Mouse (Mus musculus) frontal cortex, adult 2 months (tissue): ENCODE measurements around the gene Ddc. TPM values are rescaled to one million over a fixed set of nuclear protein-coding genes. Genes with fewer than 3 reads are reported as not detected.

ENCODE experiments used
- DNase-seq, 2 experiments: peaks; one replicate each; pipeline ENCODE4 v3.0.0; 2022; ENCODE audit warnings: low spot score in 1 of 2; ENCODE audit errors: extremely low spot score in 1 of 2
- polyA plus RNA-seq: library from polyadenylated mRNA; depleted of rRNA; stranded (reverse); fragments of >200 nt; gene quantifications from 2 replicates; pipeline ENCODE4 v1.2.3, GENCODE M21; 2012

Ddc gene
- polyA plus RNA-seq, 1 experiment, result 9.4 TPM

DNA sequence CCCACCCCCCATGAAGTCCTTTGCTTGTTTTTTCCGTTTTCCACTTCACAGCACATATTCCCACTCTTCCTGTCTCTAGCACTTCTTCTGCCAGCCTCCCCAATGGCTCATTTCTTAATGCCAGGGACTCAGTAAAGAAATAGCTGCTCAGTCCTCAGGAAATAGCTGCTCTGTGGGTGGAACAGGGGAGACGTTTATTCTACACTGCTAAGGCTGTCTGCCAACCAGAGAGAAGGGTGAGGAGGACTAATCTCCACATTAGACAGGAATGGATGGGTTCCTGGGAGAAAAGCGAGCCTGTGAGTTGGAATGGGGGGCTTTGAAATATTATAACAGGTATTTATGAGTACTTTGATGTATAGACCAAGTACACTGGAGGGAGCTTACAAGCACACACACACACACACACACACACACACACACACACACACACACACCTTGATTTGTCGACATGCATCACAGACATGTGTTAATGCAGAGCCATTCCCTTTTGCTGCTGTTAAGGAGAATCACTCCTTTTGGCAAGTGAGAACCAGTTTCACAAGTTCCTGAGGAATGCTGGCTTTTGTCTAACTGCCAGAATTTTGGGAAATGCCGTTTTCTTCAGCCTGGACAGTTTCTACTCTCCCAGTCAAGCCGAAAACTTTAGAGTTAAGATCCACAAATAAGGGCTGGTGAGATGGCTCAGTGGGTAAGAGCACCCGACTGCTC, 9.9 kb upstream of the Ddc start:
- DNase-seq, result peak; percentile 5 to 53

DNA sequence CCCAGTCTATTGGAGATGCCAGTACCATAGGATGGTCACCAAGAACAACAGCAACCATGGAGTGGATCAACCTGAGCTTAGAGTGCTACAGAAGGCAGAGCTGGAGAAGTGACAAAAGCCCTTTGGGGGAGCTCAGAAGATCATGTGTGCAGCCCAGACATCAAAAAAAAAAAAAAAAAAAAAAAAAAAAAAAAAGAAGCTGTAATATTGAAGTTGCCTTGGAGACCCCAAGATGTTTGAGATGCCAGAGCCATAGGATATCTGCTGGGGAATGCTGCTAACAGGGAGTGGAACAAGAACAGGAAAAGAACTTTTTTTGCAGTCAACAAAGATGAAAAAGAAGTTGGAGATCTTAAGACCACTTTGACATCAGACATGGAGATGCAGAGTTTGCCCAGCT, 7.6 kb upstream of the Ddc start:
- no peak for DNase-seq

DNA sequence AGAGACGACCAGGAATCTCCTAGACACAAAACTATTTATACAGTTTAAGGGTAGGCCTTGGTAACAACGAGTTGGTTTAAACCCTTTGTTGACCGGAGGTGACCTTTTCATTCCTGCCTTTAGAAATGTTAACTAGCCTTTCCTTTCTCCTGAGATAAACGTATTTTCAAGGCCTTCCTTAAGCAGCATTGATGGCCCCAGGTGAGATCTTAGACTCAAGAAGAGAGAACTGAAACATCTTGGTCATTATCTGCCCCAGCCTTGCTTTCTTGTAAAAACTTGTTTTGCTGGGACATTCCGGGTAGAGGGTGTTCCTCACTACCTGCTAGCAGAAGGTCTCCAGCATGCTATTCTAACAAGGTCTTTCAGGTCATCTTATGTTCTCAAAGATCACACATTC, 7.1 kb upstream of the Ddc start:
- DNase-seq, result no peak

DNA sequence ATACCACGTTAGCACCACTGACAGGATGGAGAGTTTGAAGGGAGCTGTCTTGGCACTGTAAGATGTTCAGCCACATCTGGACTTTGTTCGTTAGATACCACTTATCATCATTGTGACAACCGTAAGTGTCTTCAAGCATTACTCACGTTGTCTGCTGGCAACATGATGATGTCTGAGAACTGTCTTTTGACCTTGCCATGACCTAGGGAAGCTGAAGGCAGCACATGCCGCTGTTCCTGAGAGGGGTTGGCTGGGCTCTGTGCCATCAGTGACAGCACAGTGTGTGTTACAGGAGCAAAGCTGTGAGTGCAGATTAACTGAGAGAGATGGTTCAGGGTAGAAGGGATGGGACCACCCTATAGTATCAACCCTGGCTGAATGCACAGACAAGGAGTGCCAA, 3.6 kb upstream of the Ddc start:
- DNase-seq, result no peak

DNA sequence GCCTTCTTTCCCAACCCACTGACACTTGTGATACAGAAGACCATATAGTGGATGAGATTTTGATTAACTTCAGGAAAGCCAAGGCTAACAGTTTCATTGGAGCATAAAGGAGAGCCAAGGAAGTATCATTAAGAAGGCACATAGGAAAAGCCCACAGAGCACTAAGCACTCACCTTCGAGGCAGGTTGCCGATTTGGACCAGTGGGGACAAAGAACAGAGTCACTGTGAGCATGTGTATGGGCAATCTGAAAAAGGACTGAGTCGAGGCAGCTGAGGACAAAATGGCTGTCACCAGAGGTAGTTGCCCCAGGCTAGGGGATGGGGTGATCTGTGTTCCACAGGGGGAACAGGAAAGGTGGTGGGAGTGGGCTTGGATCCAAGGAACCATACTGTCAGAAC, 552 bp upstream of the Ddc start:
- no peak for DNase-seq

DNA sequence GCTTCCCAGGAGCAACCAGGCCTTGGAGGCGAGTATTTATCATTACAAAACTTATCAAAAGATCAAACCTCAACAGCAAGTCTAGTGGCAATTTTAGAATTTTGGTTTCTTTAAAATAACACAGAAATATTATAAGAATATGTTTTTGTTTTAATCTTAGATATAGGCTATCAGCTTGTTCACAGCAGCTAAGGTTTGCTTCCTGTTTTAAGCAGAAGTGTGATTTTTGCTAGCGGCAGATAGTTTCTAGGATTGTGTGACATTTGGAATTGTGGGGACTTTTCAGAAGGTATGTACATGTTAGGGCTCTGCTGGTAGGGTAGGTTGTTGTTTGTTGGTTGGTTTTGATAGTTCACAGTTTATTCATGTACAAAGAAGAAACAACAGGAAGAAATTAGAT, 2.5 kb downstream of the Ddc start:
- no peak for DNase-seq

DNA sequence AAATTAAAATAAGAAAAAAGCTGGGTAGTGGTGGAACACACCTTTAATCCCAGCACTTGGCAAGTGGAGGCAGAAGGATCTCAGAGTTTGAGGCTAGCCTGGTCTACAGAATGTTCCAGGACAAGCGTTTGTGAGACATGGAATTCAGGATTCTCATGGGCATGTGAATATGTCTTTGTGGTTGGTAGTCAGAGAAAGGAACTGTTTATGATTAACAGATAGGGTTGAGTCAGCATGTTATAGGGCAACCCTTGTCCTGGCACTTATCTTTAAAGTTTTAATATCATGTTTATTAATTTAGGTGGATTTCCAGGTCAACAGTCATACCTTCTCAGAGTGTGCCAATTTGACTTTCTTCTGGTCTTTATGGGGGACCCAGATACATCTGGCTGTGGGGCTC, 4.2 kb downstream of the Ddc start:
- DNase-seq, result no peak

DNA sequence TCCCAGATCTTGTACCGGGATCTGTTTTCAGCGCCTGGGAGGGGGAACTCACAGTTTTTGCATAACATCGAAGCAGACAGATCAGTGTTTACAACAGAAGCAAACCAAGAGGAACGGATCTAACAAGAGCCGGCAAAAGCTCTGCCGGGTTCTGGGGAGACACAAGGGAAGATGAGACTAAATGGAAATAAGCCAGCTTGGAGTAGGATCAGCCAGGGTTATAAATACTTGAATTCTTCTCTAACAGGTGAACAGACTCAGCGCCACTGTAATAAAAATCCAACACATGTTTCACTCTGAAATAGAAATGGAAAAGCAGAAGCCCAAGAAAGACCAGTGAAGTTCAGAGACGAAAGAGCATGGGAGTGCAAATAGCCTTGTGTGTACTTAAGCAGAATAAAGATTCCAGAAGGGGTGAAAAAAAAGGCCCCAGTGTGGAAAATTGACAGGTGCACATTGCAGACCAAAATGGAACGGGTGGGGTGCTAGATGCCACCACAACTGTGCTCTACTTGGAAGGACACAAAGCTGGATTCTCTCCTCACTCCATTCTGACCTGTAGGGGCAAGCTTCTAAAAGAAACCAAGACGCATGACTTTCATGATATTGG, 4.8 kb downstream of the Ddc start:
- no peak for DNase-seq

DNA sequence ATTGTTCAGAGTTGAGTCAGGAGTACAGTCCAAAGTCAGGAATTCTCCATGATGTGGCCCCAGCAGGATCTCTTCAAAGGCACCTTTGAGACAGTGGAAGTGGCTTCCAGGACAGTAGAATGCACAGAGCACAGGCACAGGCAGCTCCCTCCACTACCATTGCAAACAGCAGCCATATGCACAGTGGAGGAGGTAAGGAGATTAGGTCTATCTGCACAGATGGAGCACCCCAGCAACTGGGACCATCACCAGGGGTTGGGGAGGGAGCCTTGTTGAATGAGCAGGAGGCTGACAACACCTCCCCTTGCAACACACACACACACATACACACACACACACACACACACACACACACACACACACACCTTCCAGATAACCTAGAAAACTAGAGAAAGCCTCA, 6.1 kb downstream of the Ddc start:
- DNase-seq, result no peak

DNA sequence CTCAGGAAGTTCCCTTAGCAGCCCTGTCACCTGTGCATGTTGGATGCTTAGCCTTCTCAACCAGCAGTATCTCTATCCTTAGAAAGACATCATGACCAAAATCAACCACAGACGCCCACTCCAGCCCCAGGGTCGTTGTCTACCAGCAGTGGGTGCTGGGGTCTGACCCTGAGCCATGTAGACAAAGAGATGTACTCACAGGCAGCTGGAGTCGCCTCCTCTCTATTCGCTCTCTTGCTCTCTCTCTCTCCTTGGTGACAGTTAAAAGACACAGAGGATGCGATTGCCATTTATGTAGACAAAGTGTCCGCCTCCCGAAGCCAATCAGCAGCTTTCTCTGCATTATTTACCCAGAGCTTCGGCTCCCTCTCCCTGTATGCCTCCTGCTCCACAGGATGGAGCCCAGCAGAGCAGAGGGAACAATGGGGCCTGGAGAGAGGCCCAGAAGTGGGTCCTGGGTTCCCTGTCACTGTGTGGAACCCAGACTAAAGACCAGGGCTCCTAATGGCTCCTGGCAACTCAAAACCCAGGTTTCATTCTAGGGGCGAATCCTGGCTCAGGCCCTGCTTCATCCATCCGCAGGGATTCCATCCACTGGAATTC, 7.7 kb downstream of the Ddc start:
- DNase-seq, result no peak

DNA sequence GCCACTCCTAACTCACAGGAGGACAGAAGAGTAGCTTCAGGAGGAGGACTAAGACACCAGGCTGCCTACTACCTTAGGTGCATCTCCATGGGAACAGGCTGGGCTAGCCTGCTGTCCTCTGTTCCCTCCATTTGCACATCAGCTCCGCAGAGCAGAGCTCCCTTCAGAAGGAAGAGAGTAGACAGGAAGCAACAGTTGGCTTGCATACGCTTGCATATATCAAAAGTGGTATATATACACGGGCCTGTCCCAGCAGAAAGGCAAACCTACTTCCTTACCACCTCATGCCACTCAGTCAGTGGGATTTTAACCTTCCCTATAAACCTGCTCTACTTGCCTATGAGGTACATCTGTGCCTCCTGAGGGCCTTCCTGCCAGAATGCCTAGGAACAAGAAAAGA, 9.2 kb downstream of the Ddc start:
- no peak for DNase-seq

DNA sequence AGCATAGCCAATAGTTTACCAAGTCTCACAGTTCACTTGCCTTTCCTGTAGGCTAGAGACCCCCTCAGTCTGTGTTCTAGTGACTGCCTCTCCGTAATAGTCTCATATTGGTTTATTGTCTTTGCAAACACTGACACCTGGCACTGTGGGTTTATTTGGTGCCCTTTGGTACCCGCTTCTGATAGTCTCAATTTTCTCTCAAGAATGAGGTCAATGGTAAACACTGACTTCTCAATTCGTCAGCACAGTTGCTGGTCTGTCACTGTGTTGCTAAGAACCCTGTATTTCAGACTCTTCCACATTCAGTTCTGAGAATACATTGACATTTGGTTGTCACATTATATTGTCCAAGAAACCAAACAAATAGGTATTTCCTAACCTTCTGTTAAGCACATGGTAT, 9.9 kb downstream of the Ddc start:
- DNase-seq, result no peak

DNA sequence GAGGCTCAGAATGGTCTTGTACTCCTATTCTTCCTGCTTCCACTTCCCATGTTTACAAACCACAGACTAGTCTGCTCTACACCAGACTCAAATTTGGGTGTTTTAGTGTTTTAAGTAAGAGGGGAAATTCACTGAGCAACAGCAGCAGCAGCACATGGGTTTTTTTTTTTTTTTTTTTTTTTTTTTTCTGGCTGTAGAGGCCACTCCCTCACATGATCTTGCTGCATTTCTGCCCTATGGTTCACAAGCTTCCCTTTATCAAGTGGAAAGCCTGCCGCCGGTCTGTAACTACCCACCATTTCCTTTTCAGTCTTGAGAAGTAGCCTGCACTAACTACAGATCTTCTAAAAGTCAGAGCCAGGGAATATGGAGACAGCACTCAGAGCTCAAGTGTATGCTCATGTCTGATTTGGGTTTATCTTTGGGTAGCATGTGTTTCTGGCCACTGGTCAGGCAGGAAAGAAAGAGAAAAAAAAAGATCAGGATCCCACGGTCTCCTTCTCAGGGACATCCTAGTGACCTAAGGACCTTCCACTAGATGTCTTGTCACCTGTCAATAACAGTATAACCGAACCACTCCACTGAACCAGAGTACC, 11.4 kb downstream of the Ddc start:
- no peak for DNase-seq

DNA sequence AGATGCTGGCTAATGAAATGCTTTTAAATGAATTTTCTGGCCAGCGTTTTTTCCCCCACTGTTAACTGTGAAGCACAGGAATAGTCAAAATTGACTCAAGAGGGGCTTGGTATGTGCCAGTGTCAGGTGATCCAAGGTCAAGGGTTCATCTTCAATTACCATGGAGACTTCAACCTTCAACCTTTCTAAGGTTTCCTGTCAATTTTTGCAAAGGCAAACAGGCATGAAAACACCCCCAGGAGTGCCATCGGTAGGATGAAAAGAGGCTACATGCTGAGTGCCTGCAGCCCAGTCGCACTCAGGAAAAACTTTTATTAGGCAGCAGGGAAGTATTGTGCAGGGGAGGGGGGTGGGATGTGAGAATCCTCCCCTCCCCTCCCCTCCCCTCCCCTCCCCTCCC, 12.0 kb downstream of the Ddc start:
- DNase-seq, result no peak

DNA sequence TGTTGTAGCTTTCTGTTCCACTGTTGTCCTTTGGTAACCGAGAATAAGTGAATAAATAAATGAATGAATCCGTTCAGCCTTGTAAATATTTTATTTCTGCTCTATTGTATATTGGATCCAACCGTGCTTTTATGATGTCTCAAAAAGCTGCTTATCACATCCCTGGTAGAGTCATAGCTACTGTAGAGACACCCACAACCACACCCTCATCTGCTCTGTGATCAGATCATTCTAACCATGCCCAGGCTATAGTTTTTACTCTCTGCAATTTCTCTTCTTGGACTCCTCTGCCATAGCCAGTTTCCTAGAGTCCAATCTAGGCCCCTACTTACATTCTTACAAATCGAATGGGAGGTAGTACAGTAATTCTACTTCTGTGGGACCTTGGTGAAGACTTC, 12.7 kb downstream of the Ddc start:
- DNase-seq, result no peak

DNA sequence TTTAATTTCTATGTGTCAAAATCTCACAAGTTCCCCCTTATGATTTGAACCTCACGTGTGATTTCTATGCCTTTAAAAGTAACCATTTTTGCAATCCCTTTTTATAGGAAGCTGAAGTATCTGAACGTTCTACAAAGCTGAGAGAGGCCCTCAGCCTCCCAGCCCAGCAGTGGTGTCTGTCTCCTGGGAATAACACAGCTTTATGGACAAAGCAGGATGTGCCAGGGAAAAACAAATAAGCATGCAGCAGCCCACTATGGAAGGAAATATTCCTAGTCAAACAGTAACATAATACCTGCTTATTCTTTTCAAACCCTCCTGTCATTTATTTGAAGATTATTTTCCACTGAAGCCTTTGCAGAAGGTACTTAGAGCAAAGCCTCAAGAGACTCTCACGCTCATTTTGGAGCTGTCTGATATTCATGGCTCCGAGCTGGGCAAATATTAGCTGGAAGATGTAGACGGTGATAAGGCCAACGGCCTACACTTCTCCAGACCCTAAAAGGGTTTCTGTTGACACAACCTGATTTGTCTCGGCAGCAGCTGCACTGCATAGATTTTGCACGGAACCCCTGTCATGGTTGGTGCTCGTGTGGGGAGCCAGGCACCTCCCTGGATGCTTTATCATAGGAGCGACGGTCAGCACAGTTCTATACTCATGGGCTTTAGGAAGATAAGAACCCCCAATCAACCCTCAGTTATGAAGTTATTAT, 13.3 kb downstream of the Ddc start:
- DNase-seq, result no peak

DNA sequence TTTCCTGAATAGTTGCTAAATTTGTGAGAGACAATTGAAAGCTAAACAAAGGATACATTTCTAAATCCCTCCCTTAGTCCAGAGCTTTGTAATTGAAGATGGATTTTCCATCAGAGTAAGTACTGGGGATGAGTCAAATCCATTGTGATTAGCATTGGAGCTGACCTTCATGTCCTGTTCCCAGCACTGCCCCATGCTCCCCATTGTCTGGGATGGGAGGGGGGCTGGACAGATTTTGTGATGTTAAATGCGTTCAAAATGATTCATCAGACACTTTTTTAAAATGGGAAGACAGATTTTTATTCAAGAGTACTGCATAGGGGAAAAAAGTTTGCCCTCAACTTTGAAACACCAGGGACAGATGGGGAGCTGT, 16.2 kb downstream of the Ddc start:
- no peak for DNase-seq

DNA sequence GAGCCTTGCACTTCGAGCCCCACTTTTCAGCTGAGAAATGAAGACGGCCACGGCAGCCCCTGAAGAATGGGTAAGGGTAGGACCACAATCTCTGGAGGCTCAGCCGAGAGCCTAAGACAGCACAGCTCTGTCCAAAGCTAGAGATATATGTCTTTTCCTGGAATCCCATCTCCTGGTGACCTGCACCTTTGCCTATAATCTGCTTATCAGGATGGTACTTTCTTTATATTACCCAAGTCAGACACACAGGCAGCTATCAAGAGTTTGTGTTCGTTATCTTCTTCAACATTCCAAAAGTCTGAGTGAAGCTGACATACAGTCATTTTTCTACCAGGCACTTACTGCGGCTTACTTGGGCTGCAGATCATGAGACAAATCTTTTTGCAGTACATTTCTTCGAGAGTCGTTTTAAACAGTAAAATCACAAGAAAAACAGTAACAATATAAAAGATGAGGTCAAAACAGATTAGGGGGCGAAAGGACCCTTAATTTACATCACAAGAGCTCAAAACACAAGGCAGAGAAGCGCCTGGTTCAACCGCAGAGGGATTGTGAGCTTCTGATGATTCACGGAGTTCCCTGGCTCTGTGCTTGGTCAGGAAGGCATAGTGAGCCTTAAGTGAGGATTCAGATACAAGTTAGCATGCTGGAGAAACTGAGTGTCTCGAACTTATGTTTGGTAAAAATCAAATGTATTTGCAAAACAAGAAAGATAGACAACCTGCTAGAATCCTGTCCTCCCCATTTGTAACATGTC, 16.7 kb downstream of the Ddc start:
- no peak for DNase-seq

DNA sequence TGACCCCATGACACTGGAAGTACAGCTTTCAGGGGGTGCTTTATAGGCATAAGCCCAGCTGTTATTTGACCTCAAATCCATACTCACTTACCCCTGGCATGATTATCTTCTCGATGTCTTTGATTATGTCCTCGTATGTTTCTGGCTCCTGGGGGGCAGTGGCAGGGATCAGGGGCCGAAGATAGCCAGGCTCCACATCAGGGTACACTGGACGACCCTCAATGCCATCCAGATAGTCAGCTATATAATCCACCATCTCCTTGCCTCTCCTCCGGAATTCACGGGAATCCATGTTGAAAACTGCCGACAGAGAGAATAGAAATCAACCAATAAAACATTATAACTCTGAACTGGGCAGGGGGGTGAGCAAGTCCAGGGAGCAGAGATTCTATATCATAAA, 17.6 kb downstream of the Ddc start:
- DNase-seq, result no peak

DNA sequence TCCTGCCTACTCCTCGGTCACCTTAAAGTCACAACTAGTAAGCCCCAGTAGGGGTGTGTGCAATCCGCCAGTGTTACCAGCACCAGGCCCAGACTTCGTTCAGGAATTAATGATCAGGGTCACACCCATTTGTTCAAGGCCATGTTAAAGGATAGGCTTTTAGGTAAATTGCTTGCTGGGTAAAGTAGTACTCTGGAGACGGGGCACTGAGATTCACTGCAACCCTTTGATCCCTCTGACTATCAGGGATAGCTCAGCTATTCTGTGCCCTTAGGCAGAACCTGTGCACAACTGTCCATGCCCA, 18.3 kb downstream of the Ddc start:
- no peak for DNase-seq
